In the genomic region with DNA sequence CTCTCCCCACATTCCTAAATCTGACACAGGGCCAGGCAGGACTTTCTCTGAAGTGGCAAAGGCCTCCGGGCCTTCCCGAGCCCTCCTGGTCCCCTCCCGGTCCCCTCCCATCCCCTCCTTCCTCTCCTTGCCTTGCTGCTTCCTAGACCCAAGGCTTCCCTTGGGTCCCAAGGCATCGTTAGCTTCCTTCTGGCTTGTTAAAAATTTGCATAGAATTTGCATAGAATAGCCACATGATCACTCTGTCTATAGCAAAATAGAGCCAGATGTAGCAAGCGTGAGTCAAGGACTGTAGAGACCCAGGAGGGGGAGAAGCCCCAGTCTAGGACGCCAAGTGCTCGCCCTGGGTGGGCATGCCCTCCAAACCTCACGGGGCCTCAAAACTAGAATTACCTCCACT, we compare ENCODE assay signal across 25 mouse cellular contexts. TPM values are rescaled to one million over a fixed set of nuclear protein-coding genes. Genes with fewer than 3 reads are reported as not detected.
A peak's percentile ranks its signal among the peaks of the same experiment; 100 is the strongest.
DNase-seq lines count a peak whose midpoint lies in the region; ATAC-seq and TF ChIP-seq lines count a peak whose summit lies in the region.
"Had no signal": no experiment of that assay in that cellular context is flagged by ENCODE, and none has a peak within 500 bp of the region (broad histone marks: within the 10 kb centered on the region; RNA-seq: fewer than 3 reads in every experiment).

No protein-coding gene starts in this region.

- WGBS in cerebellum, adult 2 months: 56% methylated on average over 8 of the region's 8 CpGs
- WGBS in midbrain, embryonic 13.5 days: 57% methylated on average over 8 of the region's 8 CpGs
- WGBS in midbrain, embryonic 11.5 days: 74% methylated on average over 8 of the region's 8 CpGs
- WGBS in hindbrain, embryonic 16.5 days: 47% methylated on average over 8 of the region's 8 CpGs
- 48% methylated on average over 8 of the region's 8 CpGs for WGBS in neural tube, embryonic 13.5 days
- 77% methylated on average over 8 of the region's 8 CpGs for WGBS in kidney, embryonic 16.5 days

- TF ChIP-seq POLR2A in cerebellum, adult 2 months (IDR thresholded peaks at IDR 0.05; ENCODE audit: borderline replicate concordance, insufficient read depth, low read length): no peak

- peaks cover 65% of the 10 kb centered on the region for H3K4me1 ChIP-seq in cerebellum, adult 2 months (ENCODE audit: control insufficient read depth, insufficient read depth, low read length)
- H3K4me1 ChIP-seq in midbrain, embryonic 13.5 days (replicated peaks): peaks cover 38% of the 10 kb centered on the region
- H3K4me1 ChIP-seq in midbrain, embryonic 11.5 days (ENCODE audit: control insufficient read depth, insufficient read depth, low read length): no peaks in the 10 kb centered on the region
- peaks cover 13% of the 10 kb centered on the region for H3K4me1 ChIP-seq in hindbrain, embryonic 16.5 days (ENCODE audit: control insufficient read depth, insufficient read depth, low read depth, low read length)
- peaks cover 29% of the 10 kb centered on the region for H3K4me1 ChIP-seq in neural tube, embryonic 13.5 days (replicated peaks)
- no peaks in the 10 kb centered on the region for H3K4me1 ChIP-seq in kidney, embryonic 16.5 days (ENCODE audit: insufficient read depth, low read length)
- H3K4me1 ChIP-seq: liver, embryonic 13.5 days; megakaryocyte, embryonic 14.5 days; stomach, embryonic 15.5 days had no signal

- H3K27ac ChIP-seq in cerebellum, adult 2 months (ENCODE audit: insufficient read depth, low read length): peak overlapping the region; percentile 53
- peak overlapping the region; percentile 74 for H3K27ac ChIP-seq in midbrain, embryonic 13.5 days
- H3K27ac ChIP-seq in midbrain, embryonic 11.5 days (ENCODE audit: low read depth, low read length): no peak overlapping the region
- H3K27ac ChIP-seq in hindbrain, embryonic 16.5 days (ENCODE audit: low read depth, low read length): no peak overlapping the region
- H3K27ac ChIP-seq in neural tube, embryonic 13.5 days (replicated peaks): peak overlapping the region; percentile 73
- no peak overlapping the region for H3K27ac ChIP-seq in kidney, embryonic 16.5 days (ENCODE audit: low read length)
- H3K27ac ChIP-seq: embryonic facial prominence, embryonic 13.5 days; limb, embryonic 10.5 days; limb, embryonic 15.5 days; liver, embryonic 13.5 days; stomach, embryonic 15.5 days had no signal

- DNase-seq in cerebellum, adult 2 months: no peak
- DNase-seq in cerebellum, postnatal 14 days: no peak
- DNase-seq in midbrain, embryonic 11.5 days (ENCODE audit: low spot score, missing footprints): no peak
- DNase-seq: cerebellum, adult 9-10 months; layer of hippocampus, adult 9-11 months; lung, adult 18-20 months had no signal

- no peak overlapping the region for H3K9ac ChIP-seq in midbrain, embryonic 13.5 days (replicated peaks)
- no peak overlapping the region for H3K9ac ChIP-seq in midbrain, embryonic 11.5 days (ENCODE audit: low read length)
- no peak overlapping the region for H3K9ac ChIP-seq in hindbrain, embryonic 16.5 days (ENCODE audit: low read depth, low read length)
- no peak overlapping the region for H3K9ac ChIP-seq in neural tube, embryonic 13.5 days
- H3K9ac ChIP-seq in kidney, embryonic 16.5 days (replicated peaks; ENCODE audit: low read length): no peak overlapping the region
- H3K9ac ChIP-seq: embryonic facial prominence, embryonic 13.5 days; limb, embryonic 15.5 days; liver, embryonic 13.5 days; stomach, embryonic 15.5 days had no signal

- no peaks in the 10 kb centered on the region for H3K27me3 ChIP-seq in cerebellum, adult 2 months (ENCODE audit: control insufficient read depth, insufficient read depth, low read length)
- H3K27me3 ChIP-seq in midbrain, embryonic 13.5 days: no peaks in the 10 kb centered on the region
- H3K27me3 ChIP-seq in midbrain, embryonic 11.5 days (ENCODE audit: control insufficient read depth, insufficient read depth, low read length): no peaks in the 10 kb centered on the region
- no peaks in the 10 kb centered on the region for H3K27me3 ChIP-seq in hindbrain, embryonic 16.5 days (replicated peaks; ENCODE audit: control insufficient read depth, insufficient read depth, low read length)
- peaks cover 4% of the 10 kb centered on the region; the same call in 1 of the 2 replicates for H3K27me3 ChIP-seq in neural tube, embryonic 13.5 days
- no peaks in the 10 kb centered on the region for H3K27me3 ChIP-seq in kidney, embryonic 16.5 days (ENCODE audit: insufficient read depth, low read length)
- H3K27me3 ChIP-seq: embryonic facial prominence, embryonic 13.5 days; stomach, embryonic 15.5 days had no signal

- no peaks in the 10 kb centered on the region for H3K9me3 ChIP-seq in midbrain, embryonic 13.5 days
- H3K9me3 ChIP-seq in midbrain, embryonic 11.5 days (ENCODE audit: control insufficient read depth, low read length): no peaks in the 10 kb centered on the region
- no peaks in the 10 kb centered on the region for H3K9me3 ChIP-seq in hindbrain, embryonic 16.5 days (ENCODE audit: control insufficient read depth, low read length)
- H3K9me3 ChIP-seq in neural tube, embryonic 13.5 days: no peaks in the 10 kb centered on the region
- H3K9me3 ChIP-seq in kidney, embryonic 16.5 days (ENCODE audit: low read length): no peaks in the 10 kb centered on the region
- H3K9me3 ChIP-seq: embryonic facial prominence, embryonic 13.5 days; limb, embryonic 10.5 days; limb, embryonic 15.5 days; liver, embryonic 13.5 days; megakaryocyte, embryonic 14.5 days; stomach, embryonic 15.5 days had no signal

- no peaks in the 10 kb centered on the region for H3K36me3 ChIP-seq in midbrain, embryonic 13.5 days
- H3K36me3 ChIP-seq in midbrain, embryonic 11.5 days (ENCODE audit: control insufficient read depth, insufficient read depth, low read length): no peaks in the 10 kb centered on the region
- no peaks in the 10 kb centered on the region for H3K36me3 ChIP-seq in hindbrain, embryonic 16.5 days (ENCODE audit: control insufficient read depth, insufficient read depth, low read length)
- no peaks in the 10 kb centered on the region for H3K36me3 ChIP-seq in neural tube, embryonic 13.5 days
- H3K36me3 ChIP-seq in kidney, embryonic 16.5 days (ENCODE audit: insufficient read depth, low read length): no peaks in the 10 kb centered on the region
- H3K36me3 ChIP-seq: embryonic facial prominence, embryonic 13.5 days; G1E; limb, embryonic 10.5 days; limb, embryonic 15.5 days; liver, embryonic 13.5 days; stomach, embryonic 15.5 days had no signal

- no peak for TF ChIP-seq CTCF in cerebellum, adult 2 months (IDR thresholded peaks at IDR 0.05; ENCODE audit: borderline replicate concordance, insufficient read depth, low read depth, low read length)

- no peak overlapping the region for H3K4me2 ChIP-seq in midbrain, embryonic 13.5 days (replicated peaks)
- no peak overlapping the region for H3K4me2 ChIP-seq in midbrain, embryonic 11.5 days
- no peak overlapping the region for H3K4me2 ChIP-seq in hindbrain, embryonic 16.5 days (ENCODE audit: low read length)
- no peak overlapping the region for H3K4me2 ChIP-seq in neural tube, embryonic 13.5 days
- no peak overlapping the region for H3K4me2 ChIP-seq in kidney, embryonic 16.5 days (replicated peaks; ENCODE audit: low read depth, low read length)
- H3K4me2 ChIP-seq: embryonic facial prominence, embryonic 13.5 days; limb, embryonic 15.5 days; liver, embryonic 13.5 days; stomach, embryonic 15.5 days had no signal

- peak; percentile 51; the same call in 1 of the 2 replicates for ATAC-seq in midbrain, embryonic 13.5 days
- ATAC-seq in midbrain, embryonic 11.5 days (ENCODE audit: low FRiP score): no peak
- peak; percentile 57; the same call in 1 of the 2 replicates for ATAC-seq in hindbrain, embryonic 16.5 days
- peak; percentile 59 for ATAC-seq in neural tube, embryonic 13.5 days (ENCODE audit: low read depth)
- ATAC-seq in kidney, embryonic 16.5 days (ENCODE audit: low FRiP score, low TSS enrichment): no peak
- no peak for ATAC-seq in erythroblast, adult 5-6 weeks (replicated peaks; ENCODE audit: low FRiP score, poor library complexity, severe bottlenecking)
- ATAC-seq: forebrain, embryonic 14.5 days; intestine, embryonic 16.5 days had no signal

- no peak overlapping the region for H3K4me3 ChIP-seq in cerebellum, adult 2 months (replicated peaks; ENCODE audit: insufficient read depth, low read depth, low read length)
- H3K4me3 ChIP-seq in midbrain, embryonic 13.5 days (replicated peaks): no peak overlapping the region
- H3K4me3 ChIP-seq in midbrain, embryonic 11.5 days (ENCODE audit: low read depth, low read length): no peak overlapping the region
- H3K4me3 ChIP-seq in hindbrain, embryonic 16.5 days (ENCODE audit: low read length): no peak overlapping the region
- no peak overlapping the region for H3K4me3 ChIP-seq in neural tube, embryonic 13.5 days
- no peak overlapping the region for H3K4me3 ChIP-seq in kidney, embryonic 16.5 days (ENCODE audit: low read length)
- H3K4me3 ChIP-seq: embryonic facial prominence, embryonic 13.5 days; erythroblast, embryonic 14.5 days; limb, embryonic 10.5 days; limb, embryonic 15.5 days; liver, embryonic 13.5 days; megakaryocyte, embryonic 14.5 days; stomach, embryonic 15.5 days had no signal

RNA-seq across cellular contexts. Expression of gene Grm4, which starts 55.3 kb away (rescaled TPM):
- polyA plus RNA-seq in cerebellum, adult 2 months (2012; rRNA removed): 310 and 403 TPM in 2 replicates
- 5.8 and 6.1 TPM in 2 replicates for polyA plus RNA-seq in midbrain, embryonic 13.5 days (2015; fragmentation: Nextera tagmentation; extraction: Ambion mirVana)
- 3.5 and 3.6 TPM in 2 replicates for polyA plus RNA-seq in midbrain, embryonic 11.5 days (2014; fragmentation: Nextera tagmentation; extraction: Ambion mirVana)
- 9.3 and 10.0 TPM in 2 replicates for polyA plus RNA-seq in hindbrain, embryonic 16.5 days (2015; fragmentation: Nextera tagmentation; extraction: Ambion mirVana)
- 3.5 and 4.3 TPM in 2 replicates for polyA plus RNA-seq in neural tube, embryonic 13.5 days (2015; fragmentation: Nextera tagmentation; extraction: Ambion mirVana)
- 0.91 and 1.2 TPM in 2 replicates for polyA plus RNA-seq in kidney, embryonic 16.5 days (2015; fragmentation: Nextera tagmentation; extraction: Ambion mirVana)
- not detected in 2 replicates for total RNA-seq in erythroblast, adult 5-6 weeks (2015; ENCODE audit: low replicate concordance)
- not detected in 2 replicates for total RNA-seq in erythroblast, adult 5-6 weeks (2017; ENCODE audit: low replicate concordance)
- total RNA-seq: CH12.LX had no signal
- polyA plus RNA-seq: C2C12; erythroblast, embryonic 14.5 days; G1E; heart, embryonic 14.5 days; liver, embryonic 13.5 days; lung, postnatal 0 days had no signal

Comparison
In these comparisons a context has a peak if more than half of its experiments do, and no peak if none do; other contexts are left out.
1. H3K27ac ChIP-seq: peak in cerebellum, adult 2 months (single experiment), midbrain, embryonic 13.5 days (single experiment) and neural tube, embryonic 13.5 days (single experiment); none in midbrain, embryonic 11.5 days (single experiment), hindbrain, embryonic 16.5 days (single experiment) and kidney, embryonic 16.5 days (single experiment).
2. ATAC-seq: peak in midbrain, embryonic 13.5 days (single experiment), hindbrain, embryonic 16.5 days (single experiment) and neural tube, embryonic 13.5 days (single experiment); none in midbrain, embryonic 11.5 days (single experiment), kidney, embryonic 16.5 days (single experiment) and erythroblast, adult 5-6 weeks (single experiment).
3. RNA of gene Grm4, which starts 55.3 kb away (polyA plus RNA-seq): 310 to 403 TPM in cerebellum, adult 2 months; 9.3 to 10.0 TPM in hindbrain, embryonic 16.5 days, 5.8 to 6.1 TPM in midbrain, embryonic 13.5 days, 3.5 to 3.6 TPM in midbrain, embryonic 11.5 days, 3.5 to 4.3 TPM in neural tube, embryonic 13.5 days and 0.91 to 1.2 TPM in kidney, embryonic 16.5 days; every median in the first group is over 10 times any median in the second.